ENCODE assay signal across 7 mouse cellular contexts in genomic region chr7:25279076-25279860, GRCm38 (mm10). TPM values are rescaled to one million over a fixed set of nuclear protein-coding genes. Genes with fewer than 3 reads are reported as not detected.
DNase-seq lines count a peak whose midpoint lies in the region; ATAC-seq and TF ChIP-seq lines count a peak whose summit lies in the region.

No protein-coding gene starts in this region.

- peaks cover 86% of the 10 kb centered on the region for H3K4me1 ChIP-seq in embryonic facial prominence, embryonic 10.5 days
- H3K4me1 ChIP-seq in limb, embryonic 10.5 days: peaks cover 76% of the 10 kb centered on the region
- H3K4me1 ChIP-seq in midbrain, embryonic 12.5 days: peaks cover 67% of the 10 kb centered on the region
- peaks cover 48% of the 10 kb centered on the region for H3K4me1 ChIP-seq in small intestine, adult 2 months (ENCODE audit: control insufficient read depth, insufficient read depth, insufficient read length, low read length)

- TF ChIP-seq POLR2A in small intestine, adult 2 months (IDR thresholded peaks at IDR 0.05; ENCODE audit: low read depth, low read length): no peak

- WGBS in embryonic facial prominence, embryonic 10.5 days: under 1% methylated on average over 49 of the region's 49 CpGs
- under 1% methylated on average over 48 of the region's 49 CpGs for WGBS in limb, embryonic 10.5 days
- 2% methylated on average over 28 of the region's 49 CpGs for WGBS in midbrain, embryonic 12.5 days
- WGBS in small intestine, adult 2 months: under 1% methylated on average over 48 of the region's 49 CpGs

- no peaks in the 10 kb centered on the region for H3K9me3 ChIP-seq in embryonic facial prominence, embryonic 10.5 days
- H3K9me3 ChIP-seq in limb, embryonic 10.5 days (replicated peaks): no peaks in the 10 kb centered on the region
- H3K9me3 ChIP-seq in midbrain, embryonic 12.5 days: no peaks in the 10 kb centered on the region

- peak; percentile 5 for ATAC-seq in granulocyte monocyte progenitor cell, adult 5-6 weeks (replicated peaks; ENCODE audit: poor library complexity, severe bottlenecking)
- ATAC-seq in midbrain, embryonic 12.5 days (ENCODE audit: low FRiP score, low read depth): peak; percentile 68

- H3K4me2 ChIP-seq in midbrain, embryonic 12.5 days (replicated peaks): peak overlapping the region; percentile 94

- H3K4me3 ChIP-seq in embryonic facial prominence, embryonic 10.5 days: peak overlapping the region; percentile 72
- peak overlapping the region; percentile 86 for H3K4me3 ChIP-seq in limb, embryonic 10.5 days
- H3K4me3 ChIP-seq in midbrain, embryonic 12.5 days: peak overlapping the region; percentile 62
- H3K4me3 ChIP-seq in small intestine, adult 2 months (ENCODE audit: low read depth, low read length): peak overlapping the region; percentile 81

- H3K27ac ChIP-seq in embryonic facial prominence, embryonic 10.5 days (replicated peaks): peak overlapping the region; percentile 98
- peak overlapping the region; percentile 97 for H3K27ac ChIP-seq in limb, embryonic 10.5 days
- peak overlapping the region; percentile 99 for H3K27ac ChIP-seq in midbrain, embryonic 12.5 days (replicated peaks)
- H3K27ac ChIP-seq in small intestine, adult 2 months (ENCODE audit: insufficient read depth, low read depth, low read length): peak overlapping the region; percentile 80

- H3K27me3 ChIP-seq in embryonic facial prominence, embryonic 10.5 days (replicated peaks; ENCODE audit: low read depth, poor library complexity, severe bottlenecking): no peaks in the 10 kb centered on the region
- no peaks in the 10 kb centered on the region for H3K27me3 ChIP-seq in limb, embryonic 10.5 days (ENCODE audit: low read depth, poor library complexity, severe bottlenecking)
- H3K27me3 ChIP-seq in midbrain, embryonic 12.5 days: no peaks in the 10 kb centered on the region
- no peaks in the 10 kb centered on the region for H3K27me3 ChIP-seq in small intestine, adult 2 months (ENCODE audit: control insufficient read depth, insufficient read depth, low read length)

- DNase-seq in adrenal gland, adult 8-10 months: peak; percentile 88
- peak; percentile 89 for DNase-seq in embryonic facial prominence, embryonic 10.5 days (ENCODE audit: low spot score)
- peak; percentile 89 for DNase-seq in kidney, adult 11 months
- peak; percentile 86 for DNase-seq in limb, embryonic 10.5 days (ENCODE audit: low spot score)

- peak overlapping the region; percentile 84 for H3K9ac ChIP-seq in midbrain, embryonic 12.5 days (replicated peaks)

- no peak for TF ChIP-seq CTCF in small intestine, adult 2 months (IDR thresholded peaks at IDR 0.05; ENCODE audit: extremely low read depth, insufficient read length, insufficient replicate concordance, low read depth, low read length)

- no peaks in the 10 kb centered on the region for H3K36me3 ChIP-seq in embryonic facial prominence, embryonic 10.5 days (replicated peaks)
- 0 out of 2 replicates have a peak, but pooled peaks cover 3% of the 10 kb centered on the region for H3K36me3 ChIP-seq in limb, embryonic 10.5 days
- no peaks in the 10 kb centered on the region for H3K36me3 ChIP-seq in midbrain, embryonic 12.5 days
- no peaks in the 10 kb centered on the region for H3K36me3 ChIP-seq in small intestine, adult 2 months (ENCODE audit: control insufficient read depth, insufficient read depth, low read length)

RNA-seq across cellular contexts. Expression of gene Cic, which starts 11.8 kb away (rescaled TPM):
- total RNA-seq in adrenal gland, adult 8-10 months (2022): 100 to 1,000 TPM; 118 to 195 (median 151) TPM
- 17.1 and 21.4 TPM in 2 replicates for polyA plus RNA-seq in embryonic facial prominence, embryonic 10.5 days (2016; fragmentation: Nextera tagmentation; extraction: Ambion mirVana)
- total RNA-seq in granulocyte monocyte progenitor cell, adult 5-6 weeks (2014; fragmentation: Nextera tagmentation): 130 and 136 TPM in 2 replicates
- total RNA-seq in granulocyte monocyte progenitor cell, adult 5-6 weeks (2017): 25.1 and 31.3 TPM in 2 replicates
- 21.4 and 25.2 TPM in 2 replicates for polyA plus RNA-seq in limb, embryonic 10.5 days (2016; fragmentation: Nextera tagmentation; extraction: Ambion mirVana)
- polyA plus RNA-seq in midbrain, embryonic 12.5 days (2016; fragmentation: Nextera tagmentation; extraction: Ambion mirVana): 39.4 and 40.8 TPM in 2 replicates
- polyA plus RNA-seq in small intestine, adult 2 months (2012; rRNA removed): 35.6 and 65.6 TPM in 2 replicates

RNA-seq across cellular contexts. Expression of gene Pafah1b3, which starts 18.5 kb away (rescaled TPM):
- 10 to 100 TPM; 34.0 to 48.5 (median 42.5) TPM for total RNA-seq in adrenal gland, adult 8-10 months (2022)
- polyA plus RNA-seq in embryonic facial prominence, embryonic 10.5 days (2016; fragmentation: Nextera tagmentation; extraction: Ambion mirVana): 281 and 301 TPM in 2 replicates
- 17.2 and 41.6 TPM in 2 replicates for total RNA-seq in granulocyte monocyte progenitor cell, adult 5-6 weeks (2014; fragmentation: Nextera tagmentation)
- total RNA-seq in granulocyte monocyte progenitor cell, adult 5-6 weeks (2017): 16.1 and 17.4 TPM in 2 replicates
- polyA plus RNA-seq in limb, embryonic 10.5 days (2016; fragmentation: Nextera tagmentation; extraction: Ambion mirVana): 224 and 248 TPM in 2 replicates
- 399 and 410 TPM in 2 replicates for polyA plus RNA-seq in midbrain, embryonic 12.5 days (2016; fragmentation: Nextera tagmentation; extraction: Ambion mirVana)
- polyA plus RNA-seq in small intestine, adult 2 months (2012; rRNA removed): 87.2 and 184 TPM in 2 replicates

RNA-seq across cellular contexts. Expression of gene Prr19, which starts 21.9 kb away (rescaled TPM):
- total RNA-seq in adrenal gland, adult 8-10 months (2022): not detected
- polyA plus RNA-seq in embryonic facial prominence, embryonic 10.5 days (2016; fragmentation: Nextera tagmentation; extraction: Ambion mirVana): 0.82 and 0.88 TPM in 2 replicates
- total RNA-seq in granulocyte monocyte progenitor cell, adult 5-6 weeks (2014; fragmentation: Nextera tagmentation): not detected in 2 replicates
- total RNA-seq in granulocyte monocyte progenitor cell, adult 5-6 weeks (2017): not detected in 2 replicates
- polyA plus RNA-seq in limb, embryonic 10.5 days (2016; fragmentation: Nextera tagmentation; extraction: Ambion mirVana): 1.1 and 1.3 TPM in 2 replicates
- 1.3 and 1.7 TPM in 2 replicates for polyA plus RNA-seq in midbrain, embryonic 12.5 days (2016; fragmentation: Nextera tagmentation; extraction: Ambion mirVana)
- polyA plus RNA-seq in small intestine, adult 2 months (2012; rRNA removed): 0.15 TPM in 1 of 2 replicates, not detected in the other

RNA-seq across cellular contexts. Expression of gene Tmem145, which starts 26.6 kb away (rescaled TPM):
- 1 to 10 TPM; 1.8 to 4.8 (median 4.5) TPM for total RNA-seq in adrenal gland, adult 8-10 months (2022)
- 0.85 and 1.0 TPM in 2 replicates for polyA plus RNA-seq in embryonic facial prominence, embryonic 10.5 days (2016; fragmentation: Nextera tagmentation; extraction: Ambion mirVana)
- total RNA-seq in granulocyte monocyte progenitor cell, adult 5-6 weeks (2014; fragmentation: Nextera tagmentation): not detected in 2 replicates
- total RNA-seq in granulocyte monocyte progenitor cell, adult 5-6 weeks (2017): not detected in 2 replicates
- 0.14 and 0.38 TPM in 2 replicates for polyA plus RNA-seq in limb, embryonic 10.5 days (2016; fragmentation: Nextera tagmentation; extraction: Ambion mirVana)
- polyA plus RNA-seq in midbrain, embryonic 12.5 days (2016; fragmentation: Nextera tagmentation; extraction: Ambion mirVana): 20.1 and 21.4 TPM in 2 replicates
- 0.19 and 0.35 TPM in 2 replicates for polyA plus RNA-seq in small intestine, adult 2 months (2012; rRNA removed)

RNA-seq across cellular contexts. Expression of gene Erf, which starts 28.7 kb away (rescaled TPM):
- 10 to 100 TPM; 23.6 to 29.4 (median 27.2) TPM for total RNA-seq in adrenal gland, adult 8-10 months (2022)
- polyA plus RNA-seq in embryonic facial prominence, embryonic 10.5 days (2016; fragmentation: Nextera tagmentation; extraction: Ambion mirVana): 10.9 and 11.5 TPM in 2 replicates
- total RNA-seq in granulocyte monocyte progenitor cell, adult 5-6 weeks (2014; fragmentation: Nextera tagmentation): 10.5 and 10.7 TPM in 2 replicates
- 5.3 and 6.0 TPM in 2 replicates for total RNA-seq in granulocyte monocyte progenitor cell, adult 5-6 weeks (2017)
- polyA plus RNA-seq in limb, embryonic 10.5 days (2016; fragmentation: Nextera tagmentation; extraction: Ambion mirVana): 14.2 and 16.6 TPM in 2 replicates
- polyA plus RNA-seq in midbrain, embryonic 12.5 days (2016; fragmentation: Nextera tagmentation; extraction: Ambion mirVana): 8.8 and 10.0 TPM in 2 replicates
- 15.8 and 37.1 TPM in 2 replicates for polyA plus RNA-seq in small intestine, adult 2 months (2012; rRNA removed)

Comparison
In these comparisons a context has a peak if more than half of its experiments do, and no peak if none do; other contexts are left out.
1. Peak in every context shown above with its lines: DNase-seq, ATAC-seq, H3K4me3 ChIP-seq and H3K27ac ChIP-seq.